Mouse (Mus musculus): ENCODE measurements around the gene Aldoc.

Gene Aldoc

DNA sequence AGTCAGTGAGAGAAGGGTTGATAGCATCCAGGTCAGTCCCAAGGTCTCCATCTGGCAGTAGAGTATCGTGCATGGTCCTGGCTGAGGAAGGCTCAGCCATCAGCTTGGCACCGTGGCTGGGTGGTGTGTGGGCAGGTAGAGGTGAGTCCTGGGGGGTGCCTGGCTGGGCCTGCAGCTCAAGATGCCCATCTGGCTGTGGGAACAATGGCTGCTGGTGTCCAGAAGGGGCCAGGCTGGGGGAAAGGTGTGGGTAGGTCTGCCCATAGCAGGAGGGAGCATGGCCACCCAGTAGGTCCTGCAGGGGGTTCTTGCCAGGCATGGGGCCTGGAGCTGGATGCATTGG is 38.0 kb downstream of the Aldoc start:
- DNase-seq (ENCODE audit: inconsistent ontology term), result no peak

DNA sequence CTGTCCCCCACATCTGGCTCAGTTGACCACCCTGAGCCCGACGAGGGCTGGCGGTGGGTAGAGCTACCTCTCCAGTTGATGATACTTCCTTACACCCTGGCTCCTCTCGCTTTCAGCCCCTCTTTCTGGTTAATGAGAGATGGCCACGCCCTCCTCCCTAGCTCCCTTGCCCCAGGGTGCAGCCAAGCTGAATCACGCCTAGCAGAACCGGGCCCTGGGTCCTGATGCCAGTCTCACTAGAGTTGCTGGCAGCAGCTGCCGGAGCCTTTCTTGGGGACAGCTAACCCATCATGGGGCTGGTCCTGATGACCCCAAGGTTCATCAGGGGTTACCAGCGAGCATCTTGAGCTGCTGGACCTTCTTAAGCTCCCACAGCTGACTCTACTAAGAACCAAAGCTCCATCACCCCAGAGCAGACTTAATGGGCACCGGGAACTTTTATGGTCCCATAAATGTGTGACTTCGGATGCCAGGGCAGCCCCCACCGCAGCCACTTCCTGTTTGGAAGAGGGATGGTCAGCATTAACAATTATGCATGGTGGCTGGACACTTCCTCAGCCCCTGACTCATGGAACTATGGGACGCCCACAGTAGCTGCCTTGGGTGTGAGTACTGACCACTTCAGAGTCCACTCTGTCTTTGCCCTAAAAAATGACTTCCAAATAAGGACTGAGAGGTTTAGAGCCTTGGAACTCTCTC is 40.7 kb downstream of the Aldoc start:
- no peak for DNase-seq (ENCODE audit: inconsistent ontology term)

DNA sequence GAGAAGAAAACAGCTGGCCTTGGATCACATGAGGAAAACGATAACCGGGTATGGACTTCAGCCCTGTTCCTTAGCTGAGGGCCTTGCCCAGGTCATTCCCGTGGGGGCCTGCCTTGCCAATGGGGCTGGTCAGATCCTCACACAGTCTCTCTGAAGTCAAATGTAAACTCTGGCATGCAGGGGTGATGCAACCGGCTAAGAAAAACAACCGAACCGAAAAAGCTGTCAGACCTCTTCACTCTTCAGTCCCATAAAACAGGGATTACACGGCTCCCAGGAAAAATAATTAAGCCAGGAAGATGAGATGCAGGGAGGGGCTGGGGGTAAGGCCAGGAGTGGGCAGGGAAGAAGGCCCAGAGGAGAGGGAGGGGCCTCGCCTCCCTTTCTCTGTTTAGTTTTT is 41.3 kb downstream of the Aldoc start:
- DNase-seq (ENCODE audit: inconsistent ontology term), result no peak

DNA sequence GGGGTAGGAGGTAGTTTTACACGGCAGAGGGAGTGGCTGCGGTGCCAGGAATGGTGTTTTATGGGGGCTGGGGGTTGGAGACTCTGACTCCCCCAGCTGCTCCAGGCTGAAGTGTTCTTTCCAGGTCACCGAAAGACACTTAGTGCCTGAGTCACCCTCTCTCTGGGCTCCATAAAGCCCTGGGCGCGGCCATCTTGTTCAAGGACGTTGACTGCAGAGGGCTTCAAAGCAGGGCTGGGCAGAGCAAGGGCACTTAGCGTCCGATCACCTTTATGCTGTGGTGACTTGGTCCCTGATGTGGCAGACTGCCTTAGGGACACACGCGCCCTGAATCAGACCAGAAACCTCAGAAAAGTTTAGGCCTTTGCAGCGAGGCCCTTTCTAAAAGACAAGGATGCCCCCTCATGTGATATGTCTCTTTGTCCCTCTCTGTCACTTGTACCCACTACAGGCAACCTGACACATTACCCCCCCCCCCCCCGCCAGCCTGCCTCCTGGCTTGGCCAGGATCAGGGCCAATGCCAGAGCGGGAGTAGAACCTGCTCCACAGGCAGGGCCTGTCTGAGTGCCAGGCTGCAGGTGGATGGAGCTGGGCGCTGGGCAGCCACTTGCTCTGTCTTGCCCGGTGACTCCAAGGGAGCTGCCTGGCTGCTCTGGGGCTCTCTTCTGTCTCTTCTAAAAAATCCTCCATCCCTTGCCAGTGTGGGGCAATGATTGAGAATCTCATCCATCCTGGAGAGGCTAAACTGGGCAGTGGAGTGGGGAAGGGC is 44.9 kb downstream of the Aldoc start:
- DNase-seq (ENCODE audit: inconsistent ontology term), result no peak

DNA sequence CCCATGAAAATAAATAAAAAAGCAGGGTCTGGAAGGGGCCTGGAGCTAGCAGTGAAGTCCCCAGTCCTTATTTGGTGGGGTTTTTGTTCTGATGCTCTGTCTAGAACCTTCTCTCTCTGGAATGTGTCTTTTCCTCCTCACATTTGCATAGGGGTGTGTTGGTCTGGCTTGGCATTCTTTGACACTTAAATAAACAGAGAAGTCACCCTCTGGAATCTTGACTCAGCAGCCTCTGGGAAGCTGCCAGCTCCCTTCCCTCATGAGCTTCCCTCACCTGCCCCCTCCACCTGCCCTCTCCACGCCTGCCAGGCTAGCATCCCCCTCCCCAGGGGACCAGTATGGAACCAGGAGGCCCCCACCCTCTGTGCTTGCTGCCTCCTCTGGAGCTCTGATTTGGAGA is 47.6 kb downstream of the Aldoc start:
- no peak for DNase-seq (ENCODE audit: inconsistent ontology term)

DNA sequence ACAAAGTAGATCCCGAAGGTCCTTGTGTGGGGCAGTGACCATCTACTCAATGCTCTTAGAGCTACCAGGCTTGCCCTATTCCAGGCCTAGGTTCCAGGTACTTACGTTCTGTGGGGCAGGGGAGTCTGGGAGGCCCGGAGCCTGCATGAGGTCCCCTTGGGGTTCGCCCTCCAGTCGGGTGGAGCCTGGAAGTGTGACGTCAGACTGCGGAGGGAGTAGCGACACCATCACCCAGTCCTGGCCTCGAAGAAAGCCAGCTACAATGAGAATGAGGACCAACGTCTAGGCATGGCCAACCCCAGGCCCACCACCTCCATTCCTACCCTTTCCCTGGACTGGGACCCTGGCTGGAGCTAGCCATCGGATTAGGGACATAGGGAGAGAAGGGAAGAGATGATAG is 48.9 kb downstream of the Aldoc start:
- no peak for DNase-seq (ENCODE audit: inconsistent ontology term)

DNA sequence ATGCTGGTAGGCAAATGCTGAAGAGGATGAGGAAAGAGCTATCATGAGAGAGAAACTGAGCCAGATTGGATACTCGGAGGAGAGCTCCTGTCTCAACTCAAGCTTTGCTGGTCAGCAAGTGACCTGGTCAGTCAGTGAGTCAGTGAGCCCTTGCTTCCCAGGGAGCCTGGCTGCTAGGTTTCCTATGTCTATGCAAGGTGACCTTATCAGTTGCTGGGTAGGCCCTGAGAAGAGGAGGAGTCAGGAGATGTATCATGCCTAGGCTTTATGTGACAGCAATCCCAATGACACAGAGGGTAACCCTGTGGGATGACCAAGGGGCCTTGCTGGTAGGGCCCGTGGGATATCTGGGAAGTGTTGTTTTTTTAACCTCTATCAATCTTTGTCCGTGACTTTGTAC is 49.4 kb downstream of the Aldoc start:
- no peak for DNase-seq (ENCODE audit: inconsistent ontology term)

DNA sequence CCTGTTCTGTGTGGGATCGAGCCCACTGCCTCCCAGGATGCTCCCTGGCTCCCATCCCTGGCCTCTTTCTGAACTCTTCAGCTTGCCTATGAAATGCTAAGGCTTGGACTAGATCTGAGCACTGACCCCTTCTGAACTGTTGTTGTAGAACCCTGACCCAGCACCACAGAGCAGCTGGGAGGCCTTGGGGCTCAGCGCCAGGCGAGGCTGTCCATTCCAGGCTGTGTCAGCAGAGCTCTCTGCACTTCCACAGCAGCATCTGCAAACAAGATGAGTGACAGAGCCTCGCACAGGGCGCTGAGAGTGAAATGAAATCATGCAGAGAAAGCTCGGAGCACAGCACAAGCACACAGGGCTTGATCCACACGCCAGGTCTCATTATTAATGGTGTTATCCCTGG is 49.8 kb downstream of the Aldoc start:
- no peak for DNase-seq (ENCODE audit: inconsistent ontology term)

DNA sequence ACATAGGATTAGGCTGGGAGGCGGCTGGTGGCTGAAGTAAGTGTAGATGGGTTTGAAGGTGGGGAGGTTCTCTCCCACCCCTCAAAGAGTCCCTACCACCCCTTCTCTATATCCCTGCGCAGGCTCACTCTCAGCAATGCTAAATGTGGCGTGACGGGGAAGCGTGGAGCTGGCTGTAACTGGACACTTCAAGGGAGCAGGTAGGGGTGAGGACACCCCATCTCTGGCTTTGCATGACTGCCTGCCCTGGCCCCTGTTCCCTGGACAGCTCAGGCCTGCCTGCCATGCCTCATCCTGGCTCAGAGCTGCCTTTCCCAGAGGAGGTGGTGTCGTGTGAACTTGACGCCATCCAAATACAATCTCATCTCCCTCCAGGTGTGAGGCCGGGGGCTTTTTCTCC is 51.4 kb downstream of the Aldoc start:
- no peak for DNase-seq (ENCODE audit: inconsistent ontology term)

Data from Muller cell, postnatal 12 days (primary cell).